Mouse (Mus musculus): ENCODE data around the gene Troap. TPM values are rescaled to one million over a fixed set of nuclear protein-coding genes. Genes with fewer than 3 reads are reported as not detected.

Gene Troap
- polyA plus RNA-seq, 1 experiment from 2014 or later, result 35.7 TPM

DNA sequence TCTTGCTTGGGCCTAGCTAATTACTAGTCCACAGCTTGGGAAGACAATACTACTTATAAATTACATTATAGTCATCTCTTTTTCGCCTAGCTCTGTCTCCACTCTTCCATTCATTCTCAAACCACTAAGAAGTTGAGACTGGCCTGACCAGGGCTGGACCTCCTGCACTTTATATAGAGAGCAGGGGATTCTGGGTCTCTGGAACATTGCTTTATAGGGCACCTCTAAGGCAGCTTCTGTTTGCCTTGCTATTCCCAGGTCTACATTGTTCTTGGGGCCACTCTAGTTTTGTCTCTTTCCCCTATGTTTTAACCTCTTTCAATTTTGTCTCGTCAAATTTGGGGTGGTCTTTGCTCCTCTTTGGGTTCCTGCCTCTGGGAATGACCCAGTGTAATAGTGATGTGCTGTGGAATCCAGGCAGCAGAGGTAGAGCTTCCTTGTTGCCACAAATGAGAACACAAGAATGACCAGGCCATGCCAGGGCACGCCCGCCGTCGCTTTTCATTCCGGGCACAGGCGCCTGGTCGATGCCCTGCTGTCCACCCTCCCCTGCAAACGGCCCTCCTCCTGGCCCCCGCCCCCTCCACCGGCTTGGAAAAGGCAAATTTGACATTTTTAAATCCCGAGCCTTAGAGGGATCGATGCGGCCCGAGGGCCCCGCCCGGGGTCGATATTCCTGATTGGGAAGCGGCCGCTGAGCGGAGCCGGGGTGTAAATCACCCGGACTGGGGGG, 21.9 kb downstream of the Troap start:
- 3% methylated on average over 24 of the region's 24 CpGs for WGBS
- Histone ChIP-seq H3K4me1 (peaks cover 56% of the 10 kb centered on the region), H3K27me3 (ENCODE audit: insufficient read depth, poor library complexity, severe bottlenecking) (peaks cover 84% of the 10 kb centered on the region), H3K27ac (no peak overlapping the region), H3K4me3 (peak overlapping the region; percentile 61), H3K36me3 (no peaks in the 10 kb centered on the region), H3K9me3 (no peaks in the 10 kb centered on the region)
- DNase-seq (ENCODE audit: low spot score), result no peak

DNA sequence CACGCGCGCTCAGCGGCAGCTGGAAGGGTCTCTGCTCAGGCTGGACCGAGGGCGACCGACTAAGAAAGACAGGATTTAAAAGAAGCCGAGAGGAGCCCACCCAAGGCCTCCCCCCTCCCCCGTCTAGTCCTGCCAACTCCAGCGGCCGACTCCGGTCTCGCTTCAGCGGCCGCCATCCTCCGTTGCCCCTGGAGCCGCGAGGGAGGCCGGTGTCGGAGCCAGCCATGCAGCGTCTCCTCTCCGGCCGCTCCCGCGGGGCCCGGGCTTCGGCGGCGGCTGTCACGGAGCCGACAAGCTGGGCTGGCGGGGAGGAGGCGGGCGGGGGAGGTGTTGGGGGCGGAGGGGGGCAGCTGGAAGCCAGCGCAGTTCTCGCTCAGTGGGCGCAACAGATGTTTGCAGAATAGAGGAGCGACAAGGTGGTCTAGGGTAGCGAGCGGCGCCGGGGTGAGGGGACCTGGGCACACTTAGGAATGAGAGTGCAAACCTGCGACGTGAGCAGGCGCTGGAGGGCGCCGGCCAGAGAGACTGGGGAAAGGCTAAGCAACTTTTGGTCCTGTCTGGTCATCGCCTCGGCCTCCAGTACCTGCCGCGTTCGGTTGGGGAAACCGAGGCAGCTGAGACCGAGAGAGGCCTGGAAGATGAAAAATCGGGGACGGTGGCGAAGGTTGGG, 22.6 kb downstream of the Troap start:
- DNase-seq (ENCODE audit: low spot score), result no peak
- Histone ChIP-seq H3K4me3 (peak overlapping the region; percentile 61), H3K27ac (peak overlapping the region; percentile 56), H3K27me3 (ENCODE audit: insufficient read depth, poor library complexity, severe bottlenecking) (peaks cover 76% of the 10 kb centered on the region), H3K4me1 (peaks cover 56% of the 10 kb centered on the region), H3K9me3 (no peaks in the 10 kb centered on the region), H3K36me3 (no peaks in the 10 kb centered on the region)
- under 1% methylated on average over 56 of the region's 58 CpGs for WGBS

DNA sequence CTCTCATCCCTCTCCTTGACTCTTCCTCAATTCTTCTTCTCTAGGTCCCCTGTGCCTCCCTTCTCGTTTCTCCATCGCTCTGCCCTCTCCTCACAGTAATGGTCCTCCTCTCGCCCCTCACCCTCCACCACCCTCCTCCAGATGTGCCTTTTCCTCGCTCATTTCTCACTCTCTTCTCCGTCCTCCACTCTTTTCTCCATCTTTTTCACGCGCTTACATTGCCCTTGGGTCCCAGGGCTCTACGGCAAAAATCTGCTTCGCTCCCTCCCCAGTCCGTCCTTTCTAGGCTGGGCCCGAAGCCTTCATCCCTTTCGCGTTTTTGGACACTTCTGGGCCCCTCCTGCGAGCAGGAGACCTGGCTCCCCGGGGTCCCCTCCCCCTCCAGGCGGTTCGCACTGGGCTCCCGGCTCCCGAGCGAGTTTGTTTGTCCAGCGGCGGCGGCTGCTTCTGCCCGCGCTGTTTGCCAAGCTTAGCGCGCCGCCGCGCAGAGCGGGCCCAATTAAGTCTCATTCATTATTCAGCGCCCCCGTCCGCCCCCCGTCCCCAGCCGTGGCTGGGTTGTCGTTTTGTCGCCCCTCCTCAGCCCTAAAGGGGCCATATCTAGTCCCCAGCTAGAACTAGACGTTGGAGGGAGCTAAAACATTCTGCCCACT, 23.6 kb downstream of the Troap start:
- WGBS, result under 1% methylated on average over 39 of the region's 39 CpGs
- peak overlapping the region; percentile 61 for H3K4me3 ChIP-seq
- no peak for DNase-seq (ENCODE audit: low spot score)
- H3K9me3 ChIP-seq, result no peaks in the 10 kb centered on the region
- no peaks in the 10 kb centered on the region for H3K36me3 ChIP-seq
- H3K27me3 ChIP-seq (ENCODE audit: insufficient read depth, poor library complexity, severe bottlenecking), result peaks cover 66% of the 10 kb centered on the region
- H3K27ac ChIP-seq, result peak overlapping the region; percentile 67
- H3K4me1 ChIP-seq, result peaks cover 52% of the 10 kb centered on the region

DNA sequence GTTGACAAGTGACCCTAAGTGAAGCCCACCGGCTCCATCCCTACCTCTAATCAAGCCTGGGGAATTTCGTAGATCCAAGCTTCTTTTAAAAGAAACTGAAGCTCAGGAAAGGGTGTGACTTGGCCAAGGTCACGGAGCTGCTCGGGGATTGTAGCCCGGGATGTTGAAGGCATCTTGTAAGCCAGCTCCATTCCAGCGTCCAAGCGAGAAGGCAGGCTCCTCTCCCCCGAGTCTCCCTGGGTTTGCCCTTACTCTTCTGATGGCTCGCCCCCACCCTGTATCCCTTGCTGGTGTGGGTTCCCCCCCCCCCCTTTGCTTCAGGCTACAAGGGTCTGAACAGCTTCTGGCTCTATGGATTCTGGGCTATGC, 24.1 kb downstream of the Troap start:
- H3K27me3 ChIP-seq (ENCODE audit: insufficient read depth, poor library complexity, severe bottlenecking), result peaks cover 61% of the 10 kb centered on the region
- H3K4me3 ChIP-seq, result peak overlapping the region; percentile 61
- no peak for DNase-seq (ENCODE audit: low spot score)
- no peaks in the 10 kb centered on the region for H3K36me3 ChIP-seq
- WGBS, result 2% methylated on average over 9 of the region's 9 CpGs
- peak overlapping the region; percentile 67 for H3K27ac ChIP-seq
- H3K4me1 ChIP-seq, result peaks cover 47% of the 10 kb centered on the region
- H3K9me3 ChIP-seq, result no peaks in the 10 kb centered on the region

DNA sequence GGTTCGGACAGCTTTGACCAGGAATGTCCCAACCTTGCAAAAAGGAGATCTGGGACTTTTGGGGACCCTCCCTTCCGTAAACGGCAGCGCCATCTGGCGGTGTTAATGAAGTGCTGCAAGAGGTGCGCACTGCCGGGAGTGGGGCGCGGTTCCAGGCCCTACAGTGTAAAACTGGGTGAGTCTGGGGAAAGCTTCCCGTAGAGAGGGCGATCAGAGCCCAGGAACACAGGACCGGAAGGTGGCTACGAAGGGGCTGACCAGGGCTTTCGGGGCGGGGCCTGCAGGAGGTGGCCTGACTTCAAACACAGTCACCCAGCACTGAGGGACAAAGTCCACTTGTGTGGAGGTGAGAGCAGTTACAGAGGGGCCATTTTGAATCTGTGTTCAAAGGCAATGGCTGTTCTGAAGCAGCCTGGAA, 24.8 kb downstream of the Troap start:
- Histone ChIP-seq H3K27ac (peak overlapping the region; percentile 43; the same call in 1 of the 2 replicates), H3K36me3 (no peaks in the 10 kb centered on the region), H3K4me3 (peak overlapping the region; percentile 61), H3K27me3 (ENCODE audit: insufficient read depth, poor library complexity, severe bottlenecking) (peaks cover 56% of the 10 kb centered on the region), H3K4me1 (peaks cover 42% of the 10 kb centered on the region), H3K9me3 (no peaks in the 10 kb centered on the region)
- DNase-seq (ENCODE audit: low spot score), result no peak
- under 1% methylated on average over 15 of the region's 15 CpGs for WGBS

DNA sequence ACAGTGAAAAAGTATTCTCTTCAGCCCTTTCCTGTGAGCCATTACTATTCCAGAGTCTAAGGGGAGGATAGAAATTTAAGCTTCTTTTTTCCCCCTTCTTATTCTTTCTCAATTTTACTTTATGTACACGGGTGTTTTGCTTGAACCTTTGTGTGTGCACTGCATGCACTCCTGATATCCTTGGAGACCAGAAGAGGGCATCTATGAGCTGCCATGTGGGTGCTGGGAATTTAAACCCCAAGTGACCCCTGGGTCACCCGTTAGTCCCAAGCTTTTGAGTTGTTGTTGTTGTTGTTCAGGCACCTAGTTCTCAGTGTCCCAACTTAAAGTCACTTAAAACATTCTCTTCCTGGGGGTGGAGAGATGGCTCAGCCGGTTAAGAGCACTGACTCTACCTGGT, 25.6 kb downstream of the Troap start:
- H3K4me3 ChIP-seq, result no peak overlapping the region
- 53% methylated on average over 3 of the region's 3 CpGs for WGBS
- H3K4me1 ChIP-seq, result peaks cover 36% of the 10 kb centered on the region
- no peaks in the 10 kb centered on the region for H3K36me3 ChIP-seq
- DNase-seq (ENCODE audit: low spot score), result no peak
- no peak overlapping the region for H3K27ac ChIP-seq
- H3K27me3 ChIP-seq (ENCODE audit: insufficient read depth, poor library complexity, severe bottlenecking), result peaks cover 48% of the 10 kb centered on the region
- no peaks in the 10 kb centered on the region for H3K9me3 ChIP-seq

DNA sequence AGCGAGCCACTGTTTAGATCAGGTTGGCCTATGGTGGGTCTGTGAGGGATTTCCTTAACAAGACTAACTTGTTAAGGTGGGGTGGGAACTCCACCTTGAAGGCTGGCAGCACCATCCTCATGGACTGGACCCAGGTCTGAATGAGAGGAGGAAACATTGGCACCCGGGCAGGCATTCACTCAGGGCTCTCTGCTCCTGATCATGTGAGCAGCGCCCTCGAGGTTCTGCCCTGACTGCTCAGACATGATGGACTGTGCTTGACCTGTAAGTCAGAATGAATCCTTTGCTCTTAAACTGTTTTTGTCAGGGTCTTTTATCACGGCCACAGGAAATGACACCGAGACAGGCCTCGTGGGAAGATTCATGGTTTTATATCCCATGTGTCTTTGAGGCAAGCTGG, 30.9 kb downstream of the Troap start:
- Histone ChIP-seq H3K27me3 (ENCODE audit: insufficient read depth, poor library complexity, severe bottlenecking) (no peaks in the 10 kb centered on the region), H3K27ac (no peak overlapping the region), H3K4me3 (no peak overlapping the region), H3K36me3 (no peaks in the 10 kb centered on the region), H3K9me3 (no peaks in the 10 kb centered on the region), H3K4me1 (no peaks in the 10 kb centered on the region)
- DNase-seq (ENCODE audit: low spot score), result no peak
- 63% methylated on average over 7 of the region's 7 CpGs for WGBS

DNA sequence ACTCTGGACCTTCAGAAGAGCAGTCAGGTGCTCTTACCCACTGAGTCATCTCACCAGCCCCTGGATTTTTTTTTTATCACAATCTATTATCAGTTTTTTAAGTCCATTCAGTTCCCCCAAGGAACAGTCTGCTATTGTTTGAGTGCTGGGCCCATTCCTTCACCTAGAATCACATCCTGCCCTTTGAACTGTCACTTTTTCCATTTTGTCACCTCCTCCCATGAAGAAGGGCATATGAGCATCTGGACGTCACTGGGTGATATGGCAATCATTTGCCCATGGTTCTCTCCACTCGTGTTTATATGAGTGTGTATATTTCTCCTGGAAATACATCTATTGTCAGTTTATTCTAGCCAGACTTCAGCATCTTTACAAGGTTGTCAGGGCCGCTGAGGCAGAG, 33.5 kb downstream of the Troap start:
- Histone ChIP-seq H3K4me1 (no peaks in the 10 kb centered on the region), H3K36me3 (no peaks in the 10 kb centered on the region), H3K4me3 (no peak overlapping the region), H3K9me3 (no peaks in the 10 kb centered on the region), H3K27ac (no peak overlapping the region), H3K27me3 (ENCODE audit: insufficient read depth, poor library complexity, severe bottlenecking) (no peaks in the 10 kb centered on the region)
- DNase-seq (ENCODE audit: low spot score), result no peak
- 72% methylated on average over 3 of the region's 3 CpGs for WGBS

DNA sequence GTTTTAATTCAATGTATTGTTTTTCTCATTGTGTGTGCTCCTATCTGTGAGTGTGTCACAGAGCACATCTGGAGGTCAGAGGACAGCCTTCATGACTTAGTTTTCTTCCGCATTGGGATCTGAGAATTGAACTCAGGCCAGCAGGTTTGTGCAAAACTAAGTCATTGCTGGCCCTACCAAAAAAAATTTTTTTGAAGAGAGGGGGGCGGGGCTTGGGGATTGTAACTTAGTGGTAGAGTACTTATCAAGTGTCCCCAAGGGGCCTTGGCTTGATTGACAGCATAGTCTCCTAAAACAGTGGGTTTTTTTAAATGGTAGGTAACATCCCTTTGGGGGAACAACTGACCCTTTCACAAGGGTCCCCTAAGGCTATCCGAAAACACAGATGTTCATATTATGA, 36.8 kb downstream of the Troap start:
- 79% methylated on average over 3 of the region's 3 CpGs for WGBS
- no peak overlapping the region for H3K27ac ChIP-seq

DNA sequence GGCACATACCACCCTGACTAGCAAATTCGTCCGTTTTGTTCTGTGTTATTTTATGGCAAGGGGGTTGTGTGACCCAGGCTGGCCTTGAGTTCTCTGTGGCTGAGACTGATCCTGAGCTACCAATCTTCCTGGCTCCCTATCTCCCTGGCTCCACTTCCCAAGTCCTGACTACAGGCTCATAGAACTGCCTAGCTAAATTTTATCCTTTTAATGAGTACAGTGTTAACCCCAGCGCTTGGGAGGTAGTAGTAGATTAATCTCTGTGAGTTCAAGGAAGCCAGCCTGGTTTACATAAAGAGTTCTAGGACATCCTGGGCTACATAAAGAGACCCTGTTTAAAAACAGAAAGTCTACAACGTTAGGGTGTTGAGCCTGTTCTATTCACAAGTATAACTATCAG, 37.4 kb downstream of the Troap start:
- no peaks in the 10 kb centered on the region for H3K9me3 ChIP-seq
- H3K4me1 ChIP-seq, result peaks cover 11% of the 10 kb centered on the region
- WGBS, result 55% methylated on average over 4 of the region's 4 CpGs
- H3K27ac ChIP-seq, result no peak overlapping the region
- no peak for DNase-seq (ENCODE audit: low spot score)
- H3K27me3 ChIP-seq (ENCODE audit: insufficient read depth, poor library complexity, severe bottlenecking), result no peaks in the 10 kb centered on the region
- H3K4me3 ChIP-seq, result no peak overlapping the region
- H3K36me3 ChIP-seq, result no peaks in the 10 kb centered on the region

More for the DNA sequence above, 36.8 kb downstream of the Troap start:
- no peaks in the 10 kb centered on the region for H3K36me3 ChIP-seq
- no peaks in the 10 kb centered on the region for H3K9me3 ChIP-seq
- no peak overlapping the region for H3K4me3 ChIP-seq
- H3K4me1 ChIP-seq, result peaks cover 4% of the 10 kb centered on the region; the same call in 1 of the 2 replicates
- H3K27me3 ChIP-seq (ENCODE audit: insufficient read depth, poor library complexity, severe bottlenecking), result no peaks in the 10 kb centered on the region
- no peak for DNase-seq (ENCODE audit: low spot score)

DNA sequence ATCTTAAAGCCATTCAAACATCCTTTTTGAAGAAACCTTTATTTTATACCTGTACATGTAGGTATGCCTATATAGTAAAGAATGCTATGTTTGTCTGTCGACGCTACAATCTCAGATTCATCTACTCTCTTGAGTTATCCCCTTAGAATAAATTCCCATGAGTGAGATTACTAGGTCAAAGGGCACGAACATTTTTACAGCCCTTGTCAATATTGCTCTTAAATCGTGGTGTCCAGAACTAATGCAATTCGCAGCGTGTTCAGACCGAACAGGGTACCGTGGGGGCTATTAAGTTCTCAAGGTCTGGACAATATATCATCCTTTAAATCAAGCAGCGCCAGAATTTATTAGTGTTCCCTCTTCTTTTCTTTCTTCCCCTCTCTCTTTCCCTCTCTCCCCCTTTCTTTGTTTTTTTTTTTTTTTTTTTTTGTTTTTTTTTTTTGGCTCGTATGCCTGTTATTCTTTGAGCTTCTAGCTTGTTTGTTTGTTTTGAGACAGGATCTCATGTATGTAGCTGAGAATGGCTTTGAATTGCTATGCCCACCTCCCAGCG, 38.5 kb downstream of the Troap start:
- Histone ChIP-seq H3K4me1 (peaks cover 13% of the 10 kb centered on the region), H3K27me3 (ENCODE audit: insufficient read depth, poor library complexity, severe bottlenecking) (no peaks in the 10 kb centered on the region), H3K4me3 (peak overlapping the region; percentile 33; the same call in 1 of the 2 replicates), H3K36me3 (no peaks in the 10 kb centered on the region), H3K9me3 (no peaks in the 10 kb centered on the region), H3K27ac (no peak overlapping the region)
- WGBS, result 70% methylated on average over 11 of the region's 11 CpGs
- DNase-seq (ENCODE audit: low spot score), result no peak

DNA sequence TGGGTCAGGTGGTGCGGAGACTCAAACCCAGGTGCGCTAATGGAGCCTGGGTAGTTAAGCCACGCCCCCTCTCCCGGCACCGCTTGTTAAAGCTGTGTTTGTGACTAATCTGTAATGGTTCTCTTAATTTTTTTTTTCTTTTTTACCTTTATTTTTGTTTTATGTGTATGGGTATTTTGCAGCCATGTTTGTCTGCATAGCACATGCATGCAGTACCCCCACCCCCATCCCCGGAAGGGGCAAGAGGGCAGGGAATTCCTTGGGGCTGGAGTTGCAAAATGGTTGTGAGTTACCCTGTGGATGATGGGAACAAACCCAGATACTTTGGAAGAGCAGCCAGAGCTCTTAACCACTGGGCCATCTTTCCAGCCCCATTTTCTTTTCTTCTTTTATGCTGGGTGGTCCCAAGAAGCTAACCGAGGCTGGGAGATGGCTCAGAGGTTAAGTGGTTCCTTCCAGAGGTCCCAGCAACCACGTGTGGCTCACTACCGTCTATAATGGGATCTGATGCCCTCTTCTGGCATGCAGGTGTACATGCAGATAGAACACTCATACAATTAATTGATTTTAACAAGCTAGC, 39.1 kb downstream of the Troap start:
- peaks cover 13% of the 10 kb centered on the region for H3K4me1 ChIP-seq
- no peaks in the 10 kb centered on the region for H3K9me3 ChIP-seq
- DNase-seq (ENCODE audit: low spot score), result no peak
- H3K27ac ChIP-seq, result 0 out of 2 replicates have a peak overlapping the region, but pooled peaks have one; percentile 7
- WGBS, result 9% methylated on average over 9 of the region's 9 CpGs
- no peaks in the 10 kb centered on the region for H3K27me3 ChIP-seq (ENCODE audit: insufficient read depth, poor library complexity, severe bottlenecking)
- no peaks in the 10 kb centered on the region for H3K36me3 ChIP-seq
- peak overlapping the region; percentile 33 for H3K4me3 ChIP-seq
